Mouse (Mus musculus): Measurements from ENCODE around the gene Slc41a1.

The Slc41a1 gene

DNA sequence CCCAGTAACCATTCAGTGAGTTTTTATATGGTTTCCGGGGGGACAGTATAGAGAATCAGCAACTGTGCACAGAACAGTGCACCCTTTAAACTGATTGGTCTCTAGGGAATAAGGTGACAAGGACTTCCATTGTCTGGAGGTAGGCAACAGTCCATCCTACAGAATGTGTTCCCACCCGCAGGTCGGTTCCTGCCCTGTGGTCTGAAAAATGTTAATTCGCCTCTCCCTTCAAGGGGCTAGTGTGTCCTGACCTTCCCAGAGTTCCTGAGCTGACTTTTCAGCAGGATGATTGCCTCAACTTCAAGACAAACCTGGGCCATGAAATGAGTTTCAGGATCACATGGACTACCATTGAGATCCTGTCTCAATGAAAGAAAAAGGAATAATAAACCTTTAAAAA lies 64.1 kb downstream of the Slc41a1 start:
- ChIA-PET POLR2A (interaction anchor here in 3 of 4 experiments (0.6 to 11.7 kb wide), 25 partner anchors 8 to 364 kb away, joined by 3 to 169 read pairs (median 5); partner anchors contain the start of genes Nucks1 (in 3 of the 3), Avpr1b (in 1 of the 3), Fam72a (in 1 of the 3) and Slc41a1 (in 1 of the 3)), CTCF (interaction anchor here in 3 of 4 experiments (0.5 to 2.6 kb wide), 7 partner anchors 8 to 342 kb away, joined by 3 to 15 read pairs (median 5); no protein-coding TSS in a partner anchor)
